Comparison of ENCODE assay signal across 21 mouse cellular contexts in the genomic region with DNA sequence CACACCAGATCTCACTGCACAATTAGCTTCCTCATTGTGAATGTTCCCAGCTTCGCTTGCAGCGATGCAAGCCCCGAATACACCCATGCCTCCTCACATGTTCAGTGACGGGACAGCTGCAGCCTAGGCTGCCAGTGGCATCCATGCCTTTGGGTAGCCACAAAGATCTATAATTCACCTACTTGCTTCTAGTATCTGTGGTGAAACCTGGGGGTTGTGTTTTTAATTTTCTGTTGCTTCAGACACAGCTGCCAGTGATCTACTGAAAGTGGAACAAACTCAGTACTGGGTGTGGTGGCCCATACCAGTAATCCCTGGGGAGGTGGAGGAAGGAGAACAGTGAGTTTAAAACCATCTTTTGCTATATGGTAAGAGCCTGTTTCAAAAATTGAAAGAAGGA. TPM values are rescaled to one million over a fixed set of nuclear protein-coding genes. Genes with fewer than 3 reads are reported as not detected.
DNase-seq lines count a peak whose midpoint lies in the region; ATAC-seq and TF ChIP-seq lines count a peak whose summit lies in the region.
"Had no signal": no experiment of that assay in that cellular context is flagged by ENCODE, and none has a peak within 500 bp of the region (broad histone marks: within the 10 kb centered on the region; RNA-seq: fewer than 3 reads in every experiment).

No protein-coding gene starts in this region.

- no peak for ATAC-seq in midbrain, embryonic 11.5 days (ENCODE audit: low FRiP score)
- ATAC-seq in activated CD4-positive, CD25-positive, alpha-beta regulatory T cell, adult 4 months = no peak
- ATAC-seq: forebrain, embryonic 15.5 days; intestine, embryonic 16.5 days; liver, embryonic 12.5 days; midbrain, embryonic 15.5 days had no signal

- no peaks in the 10 kb centered on the region for H3K79me2 ChIP-seq in myocyte (ENCODE audit: control insufficient read depth, insufficient read depth)

- no peaks in the 10 kb centered on the region for H3K9me3 ChIP-seq in midbrain, embryonic 11.5 days (ENCODE audit: control insufficient read depth, low read length)
- H3K9me3 ChIP-seq: forebrain, embryonic 15.5 days; hindbrain, embryonic 10.5 days; liver, embryonic 12.5 days; midbrain, embryonic 15.5 days; neural tube, embryonic 12.5 days had no signal

- no peak overlapping the region for H3ac ChIP-seq in myocyte (ENCODE audit: control insufficient read depth, insufficient read length)

- no peaks in the 10 kb centered on the region for H3K27me3 ChIP-seq in myocyte (ENCODE audit: control insufficient read depth, insufficient read depth, insufficient read length)
- no peaks in the 10 kb centered on the region for H3K27me3 ChIP-seq in midbrain, embryonic 11.5 days (ENCODE audit: control insufficient read depth, insufficient read depth, low read length)
- H3K27me3 ChIP-seq: forebrain, embryonic 15.5 days; liver, embryonic 12.5 days; midbrain, embryonic 15.5 days; neural tube, embryonic 12.5 days had no signal

- 86% methylated on average over 4 of the region's 4 CpGs for WGBS in midbrain, embryonic 11.5 days

- H3K4me2 ChIP-seq in myocyte (ENCODE audit: low read depth) = peak overlapping the region; percentile 40
- no peak overlapping the region for H3K4me2 ChIP-seq in midbrain, embryonic 11.5 days
- H3K4me2 ChIP-seq: forebrain, embryonic 15.5 days; liver, embryonic 12.5 days; midbrain, embryonic 15.5 days; neural tube, embryonic 12.5 days had no signal

- no peaks in the 10 kb centered on the region for H3K36me3 ChIP-seq in myocyte (ENCODE audit: control insufficient read depth, insufficient read depth)
- H3K36me3 ChIP-seq in midbrain, embryonic 11.5 days (ENCODE audit: control insufficient read depth, insufficient read depth, low read length) = no peaks in the 10 kb centered on the region
- H3K36me3 ChIP-seq: forebrain, embryonic 15.5 days; hindbrain, embryonic 10.5 days; liver, embryonic 12.5 days; midbrain, embryonic 15.5 days; neural tube, embryonic 12.5 days had no signal

- H3K4me3 ChIP-seq in myocyte = no peak overlapping the region
- no peak overlapping the region for H3K4me3 ChIP-seq in midbrain, embryonic 11.5 days (ENCODE audit: low read depth, low read length)
- H3K4me3 ChIP-seq: forebrain, embryonic 15.5 days; hindbrain, embryonic 10.5 days; liver, embryonic 12.5 days; midbrain, embryonic 15.5 days; neural tube, embryonic 12.5 days had no signal

- no peak for TF ChIP-seq POLR2A in myocyte (IDR thresholded peaks at IDR 0.05; ENCODE audit: insufficient read length, low read depth)

- H3K27ac ChIP-seq in midbrain, embryonic 11.5 days (ENCODE audit: low read depth, low read length) = no peak overlapping the region
- H3K27ac ChIP-seq: forebrain, embryonic 15.5 days; hindbrain, embryonic 10.5 days; liver, embryonic 12.5 days; midbrain, embryonic 15.5 days; neural tube, embryonic 12.5 days had no signal

- H3K9ac ChIP-seq in midbrain, embryonic 11.5 days (ENCODE audit: low read length) = no peak overlapping the region
- H3K9ac ChIP-seq: forebrain, embryonic 15.5 days; liver, embryonic 12.5 days; midbrain, embryonic 15.5 days; neural tube, embryonic 12.5 days had no signal

- no peaks in the 10 kb centered on the region for H3K4me1 ChIP-seq in midbrain, embryonic 11.5 days (ENCODE audit: control insufficient read depth, insufficient read depth, low read length)
- H3K4me1 ChIP-seq: forebrain, embryonic 15.5 days; hindbrain, embryonic 10.5 days; liver, embryonic 12.5 days; midbrain, embryonic 15.5 days; neural tube, embryonic 12.5 days had no signal

- peak; percentile 55 for DNase-seq in gastrocnemius, adult 18-20 months (ENCODE audit: low spot score)
- DNase-seq in gastrocnemius, postnatal 4 days (ENCODE audit: low spot score in 2 of 2) = no peak
- DNase-seq in lung, postnatal 36 days = peak; percentile 21
- DNase-seq in lung, adult 18-20 months = no peak
- DNase-seq in thymus, postnatal 25 days = peak; percentile 67
- DNase-seq in midbrain, embryonic 11.5 days (ENCODE audit: low spot score, missing footprints) = no peak
- DNase-seq: cerebellum, adult 18-20 months; gastrocnemius, postnatal 25 days; kidney, postnatal 14 days; layer of hippocampus, adult 9-11 months; lung, postnatal 10 days had no signal

TF ChIP-seq in myocyte, 11 proteins besides CTCF, POLR2A, EP300 and RAD21:
- TF ChIP-seq MYOG (IDR thresholded peaks at IDR 0.05; ENCODE audit: control insufficient read depth in 1 of 3, insufficient read depth in 1 of 3, insufficient read length in 2 of 3, low read depth in 2 of 3) (peak; percentile 47 to 84 (median 64)), TCF12 (IDR thresholded peaks at IDR 0.05; ENCODE audit: insufficient read depth, poor library complexity, severe bottlenecking) (peak; percentile 23), E2F4 (IDR thresholded peaks at IDR 0.05; ENCODE audit: insufficient read depth) (no peak), TCF3 (IDR thresholded peaks at IDR 0.05; ENCODE audit: insufficient read length, low read depth) (no peak), CEBPB (IDR thresholded peaks at IDR 0.05; ENCODE audit: insufficient read depth, poor library complexity, severe bottlenecking) (no peak), MYOD1 (IDR thresholded peaks at IDR 0.05; ENCODE audit: control insufficient read depth in 1 of 3, insufficient read length in 2 of 3, low read depth in 2 of 3) (peak in 2 of 3 experiments; percentile 71 to 93)

RNA-seq across cellular contexts. Expression of gene Cxcr6, which starts 43.4 kb away (rescaled TPM):
- total RNA-seq in gastrocnemius, adult 18-20 months (2021) = under 1 TPM in 1 of 2 experiments, not detected in 1; 0.12 TPM
- total RNA-seq in gastrocnemius, postnatal 4 days (2021) = not detected
- polyA plus RNA-seq in myocyte (2012; fragmentation: generic; extraction: Trizol) = 0.52 TPM
- 0.16 and 0.19 TPM in 2 replicates for polyA plus RNA-seq in midbrain, embryonic 11.5 days (2014; fragmentation: Nextera tagmentation; extraction: Ambion mirVana)
- 100 to 1,000 TPM; 117 to 287 TPM for polyA plus RNA-seq in activated CD4-positive, CD25-positive, alpha-beta regulatory T cell, adult 4 months (2017; shearing (Covaris generic))
- total RNA-seq: gastrocnemius, postnatal 25 days; left cerebral cortex, postnatal 25 days had no signal
- polyA plus RNA-seq: brain, embryonic 14.5 days; hindbrain, embryonic 10.5 days; neural tube, embryonic 12.5 days had no signal

RNA-seq across cellular contexts. Expression of gene Lztfl1, which starts 45.4 kb away (rescaled TPM):
- total RNA-seq in gastrocnemius, adult 18-20 months (2021) = 10 to 100 TPM; 19.6 to 20.0 TPM
- total RNA-seq in gastrocnemius, postnatal 4 days (2021) = 10 to 100 TPM; 35.3 to 41.7 TPM
- polyA plus RNA-seq in myocyte (2012; fragmentation: generic; extraction: Trizol) = 7.4 TPM
- polyA plus RNA-seq in midbrain, embryonic 11.5 days (2014; fragmentation: Nextera tagmentation; extraction: Ambion mirVana) = 50.6 and 58.4 TPM in 2 replicates
- 10 to 100 TPM; 51.1 to 71.1 TPM for polyA plus RNA-seq in activated CD4-positive, CD25-positive, alpha-beta regulatory T cell, adult 4 months (2017; shearing (Covaris generic))

Comparison
In these comparisons a context has a peak if more than half of its experiments do, and no peak if none do; other contexts are left out.
1. DNase-seq: peak in gastrocnemius, adult 18-20 months (single experiment), lung, postnatal 36 days (single experiment) and thymus, postnatal 25 days (single experiment); none in gastrocnemius, postnatal 4 days (0 of 2), lung, adult 18-20 months (0 of 2) and midbrain, embryonic 11.5 days (single experiment).
2. RNA of gene Cxcr6, which starts 43.4 kb away (polyA plus RNA-seq): 117 to 287 TPM in activated CD4-positive, CD25-positive, alpha-beta regulatory T cell, adult 4 months; 0.52 TPM in myocyte (single experiment) and 0.16 to 0.19 TPM in midbrain, embryonic 11.5 days; every median in the first group is over 10 times any median in the second.